In the genomic region with DNA sequence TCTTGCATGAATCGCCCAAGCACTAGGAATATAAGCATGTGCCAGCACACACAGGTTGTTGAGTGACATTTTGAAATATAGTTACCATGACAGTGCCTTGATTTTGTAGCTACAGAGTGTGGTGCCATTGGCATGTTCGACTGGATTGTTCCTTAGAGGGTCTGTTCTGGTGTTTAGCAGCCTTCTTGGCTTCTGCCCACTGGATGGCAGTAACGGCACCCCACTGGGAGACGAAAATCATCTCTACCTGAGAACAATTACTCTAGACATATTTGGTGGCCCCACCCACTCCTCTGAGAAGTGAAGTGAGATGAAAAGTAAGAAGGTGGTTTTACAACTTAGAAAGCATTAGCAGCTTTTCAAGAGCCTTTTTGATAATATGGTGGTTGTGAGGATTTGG, we compare ENCODE assay signal across 17 mouse cellular contexts.
DNase-seq lines count a peak whose midpoint lies in the region; ATAC-seq and TF ChIP-seq lines count a peak whose summit lies in the region.
"Had no signal": no experiment of that assay in that cellular context is flagged by ENCODE, and none has a peak within 500 bp of the region (broad histone marks: within the 10 kb centered on the region; RNA-seq: fewer than 3 reads in every experiment).

No protein-coding gene starts in this region.

- no peak for TF ChIP-seq EP300 in stomach, postnatal 0 days (optimal IDR thresholded peaks at IDR 0.05)

- H3K4me2 ChIP-seq in midbrain, postnatal 0 days (ENCODE audit: low read depth, low read length, poor library complexity, severe bottlenecking) = no peak overlapping the region
- H3K4me2 ChIP-seq in midbrain, embryonic 13.5 days (replicated peaks) = no peak overlapping the region
- no peak overlapping the region for H3K4me2 ChIP-seq in lung, embryonic 16.5 days (ENCODE audit: low read depth, low read length)
- H3K4me2 ChIP-seq in stomach, postnatal 0 days (replicated peaks; ENCODE audit: low read depth) = no peak overlapping the region
- H3K4me2 ChIP-seq: hindbrain, embryonic 13.5 days; neural tube, embryonic 15.5 days had no signal

- H3K9me3 ChIP-seq in heart, embryonic 10.5 days = no peaks in the 10 kb centered on the region
- H3K9me3 ChIP-seq in midbrain, postnatal 0 days (ENCODE audit: low read length) = no peaks in the 10 kb centered on the region
- H3K9me3 ChIP-seq in midbrain, embryonic 13.5 days = no peaks in the 10 kb centered on the region
- H3K9me3 ChIP-seq in lung, embryonic 16.5 days (ENCODE audit: control insufficient read depth, low read length) = no peaks in the 10 kb centered on the region
- H3K9me3 ChIP-seq in stomach, postnatal 0 days (ENCODE audit: control insufficient read depth, low read length) = no peaks in the 10 kb centered on the region
- H3K9me3 ChIP-seq: hindbrain, embryonic 13.5 days; neural tube, embryonic 15.5 days had no signal

- TF ChIP-seq CTCF in midbrain, postnatal 0 days (IDR thresholded peaks at IDR 0.05) = peak; percentile 24; the same call in 1 of the 2 replicates
- peak; percentile 70 for TF ChIP-seq CTCF in stomach, postnatal 0 days (IDR thresholded peaks at IDR 0.05; ENCODE audit: low read depth)

- ATAC-seq in midbrain, postnatal 0 days (ENCODE audit: low FRiP score) = no peak
- no peak for ATAC-seq in midbrain, embryonic 13.5 days
- 0 out of 2 replicates have a peak, but pooled peaks have one; percentile 29 for ATAC-seq in lung, embryonic 16.5 days (ENCODE audit: low read depth)
- ATAC-seq in stomach, postnatal 0 days (ENCODE audit: low FRiP score, low TSS enrichment) = no peak
- ATAC-seq: CD4-positive, CD25-positive, alpha-beta regulatory T cell, adult 4 months had no signal

- no peaks in the 10 kb centered on the region for H3K36me3 ChIP-seq in heart, embryonic 10.5 days
- no peaks in the 10 kb centered on the region for H3K36me3 ChIP-seq in midbrain, postnatal 0 days (ENCODE audit: insufficient read depth, low read length)
- H3K36me3 ChIP-seq in midbrain, embryonic 13.5 days = no peaks in the 10 kb centered on the region
- H3K36me3 ChIP-seq in lung, embryonic 16.5 days (ENCODE audit: control insufficient read depth, insufficient read depth, low read length) = no peaks in the 10 kb centered on the region
- H3K36me3 ChIP-seq in stomach, postnatal 0 days (ENCODE audit: control insufficient read depth, insufficient read depth, low read length) = no peaks in the 10 kb centered on the region
- H3K36me3 ChIP-seq: hindbrain, embryonic 13.5 days; neural tube, embryonic 15.5 days had no signal

- no peak for DNase-seq in heart, embryonic 10.5 days (ENCODE audit: low spot score)
- no peak for DNase-seq in heart, postnatal 4 days
- no peak for DNase-seq in midbrain, postnatal 0 days (ENCODE audit: low spot score)
- DNase-seq in stomach, postnatal 0 days (ENCODE audit: low spot score) = peak; percentile 56
- DNase-seq in B cell, adult 2 months = no peak
- no peak for DNase-seq in spleen, adult 18-20 months
- DNase-seq: cerebellum, adult 18-20 months; embryo, embryonic 11 days; gastrocnemius, postnatal 14 days; kidney, adult 2 months; retina, postnatal 1 day; thymus, adult 18-20 months had no signal

- no peaks in the 10 kb centered on the region for H3K27me3 ChIP-seq in heart, embryonic 10.5 days (ENCODE audit: insufficient read depth, poor library complexity, severe bottlenecking)
- H3K27me3 ChIP-seq in midbrain, postnatal 0 days (ENCODE audit: insufficient read depth, low read length) = no peaks in the 10 kb centered on the region
- H3K27me3 ChIP-seq in midbrain, embryonic 13.5 days = no peaks in the 10 kb centered on the region
- no peaks in the 10 kb centered on the region for H3K27me3 ChIP-seq in lung, embryonic 16.5 days (ENCODE audit: control insufficient read depth, insufficient read depth, low read depth, low read length)
- no peaks in the 10 kb centered on the region for H3K27me3 ChIP-seq in stomach, postnatal 0 days (ENCODE audit: control insufficient read depth, insufficient read depth, low read length)
- H3K27me3 ChIP-seq: hindbrain, embryonic 13.5 days; neural tube, embryonic 15.5 days had no signal

- no peaks in the 10 kb centered on the region for H3K4me1 ChIP-seq in heart, embryonic 10.5 days
- no peaks in the 10 kb centered on the region for H3K4me1 ChIP-seq in midbrain, postnatal 0 days (ENCODE audit: insufficient read depth, low read length)
- 0 out of 2 replicates have a peak, but pooled peaks cover 6% of the 10 kb centered on the region for H3K4me1 ChIP-seq in midbrain, embryonic 13.5 days (replicated peaks)
- H3K4me1 ChIP-seq in lung, embryonic 16.5 days (replicated peaks; ENCODE audit: control insufficient read depth, insufficient read depth, low read length) = peaks cover 10% of the 10 kb centered on the region
- H3K4me1 ChIP-seq in stomach, postnatal 0 days (replicated peaks; ENCODE audit: control insufficient read depth, insufficient read depth) = no peaks in the 10 kb centered on the region

- H3K4me3 ChIP-seq in heart, embryonic 10.5 days = no peak overlapping the region
- no peak overlapping the region for H3K4me3 ChIP-seq in midbrain, postnatal 0 days (ENCODE audit: low read depth, low read length)
- H3K4me3 ChIP-seq in midbrain, embryonic 13.5 days (replicated peaks) = no peak overlapping the region
- no peak overlapping the region for H3K4me3 ChIP-seq in lung, embryonic 16.5 days (ENCODE audit: low read length)
- H3K4me3 ChIP-seq in stomach, postnatal 0 days (ENCODE audit: low read depth, low read length) = no peak overlapping the region
- H3K4me3 ChIP-seq: hindbrain, embryonic 13.5 days; neural tube, embryonic 15.5 days had no signal

- 74% methylated on average over 4 of the region's 4 CpGs for WGBS in heart, embryonic 10.5 days
- 87% methylated on average over 4 of the region's 4 CpGs for WGBS in midbrain, postnatal 0 days
- 77% methylated on average over 4 of the region's 4 CpGs for WGBS in midbrain, embryonic 13.5 days
- WGBS in lung, embryonic 16.5 days = 54% methylated on average over 4 of the region's 4 CpGs
- 52% methylated on average over 4 of the region's 4 CpGs for WGBS in stomach, postnatal 0 days

- no peak overlapping the region for H3K9ac ChIP-seq in midbrain, postnatal 0 days (replicated peaks; ENCODE audit: low read length, poor library complexity, severe bottlenecking)
- H3K9ac ChIP-seq in midbrain, embryonic 13.5 days (replicated peaks) = no peak overlapping the region
- no peak overlapping the region for H3K9ac ChIP-seq in lung, embryonic 16.5 days (ENCODE audit: low read length)
- H3K9ac ChIP-seq in stomach, postnatal 0 days (ENCODE audit: low read length) = no peak overlapping the region
- H3K9ac ChIP-seq: hindbrain, embryonic 13.5 days; neural tube, embryonic 15.5 days had no signal

- 0 out of 2 replicates have a peak overlapping the region, but pooled peaks have one; percentile 18 for H3K27ac ChIP-seq in heart, embryonic 10.5 days
- no peak overlapping the region for H3K27ac ChIP-seq in midbrain, postnatal 0 days (ENCODE audit: low read depth, low read length)
- no peak overlapping the region for H3K27ac ChIP-seq in midbrain, embryonic 13.5 days
- peak overlapping the region; percentile 21; the same call in 1 of the 2 replicates for H3K27ac ChIP-seq in lung, embryonic 16.5 days (ENCODE audit: low read length)
- H3K27ac ChIP-seq in stomach, postnatal 0 days (replicated peaks) = peak overlapping the region; percentile 40
- H3K27ac ChIP-seq: hindbrain, embryonic 13.5 days; neural tube, embryonic 15.5 days had no signal

Comparison
In these comparisons a context has a peak if more than half of its experiments do, and no peak if none do; other contexts are left out.
1. H3K27ac ChIP-seq: peak in heart, embryonic 10.5 days (single experiment), lung, embryonic 16.5 days (single experiment) and stomach, postnatal 0 days (single experiment); none in midbrain, postnatal 0 days (single experiment) and midbrain, embryonic 13.5 days (single experiment).